Mouse (Mus musculus): ENCODE data around the gene E4f1. TPM values are rescaled to one million over a fixed set of nuclear protein-coding genes. Genes with fewer than 3 reads are reported as not detected.
A peak's percentile ranks its signal among the peaks of the same experiment; 100 is the strongest.
"Not testable (repeated sequence)": the region's sequence is repeated elsewhere in the genome, so short reads cannot be mapped to it uniquely, and the experiment has no call there.

Gene E4f1
- polyA plus RNA-seq, 1 experiment from 2014 or later = 46.4 TPM

GRCm38 (mm10) chr17:24429201-24429983 is 40.7 kb downstream of the E4f1 start:
- WGBS = 76% methylated on average over 14 of the region's 14 CpGs
- Histone ChIP-seq H3K9ac (ENCODE audit: low read depth, low read length) (no peak overlapping the region), H3K4me2 (ENCODE audit: low read length) (no peak overlapping the region), H3K9me3 (replicated peaks; ENCODE audit: control insufficient read depth, low read length, poor library complexity, severe bottlenecking) (no peaks in the 10 kb centered on the region), H3K27ac (ENCODE audit: low read length) (no peak overlapping the region), H3K36me3 (ENCODE audit: control insufficient read depth, insufficient read depth, low read length) (peaks cover 8% of the 10 kb centered on the region; the same call in 1 of the 2 replicates), H3K4me1 (ENCODE audit: control insufficient read depth, insufficient read depth, low read length) (peaks cover 11% of the 10 kb centered on the region; the same call in 1 of the 2 replicates), H3K4me3 (ENCODE audit: low read depth, low read length) (no peak overlapping the region), H3K27me3 (ENCODE audit: control insufficient read depth, insufficient read depth, low read depth, low read length) (no peaks in the 10 kb centered on the region)
- no peak for ATAC-seq

GRCm38 (mm10) chr17:24427170-24427557 is 42.9 kb downstream of the E4f1 start:
- peak overlapping the region; percentile 88; the same call in 1 of the 2 replicates for H3K9ac ChIP-seq (ENCODE audit: low read depth, low read length)
- 5% methylated on average over 8 of the region's 8 CpGs for WGBS
- peaks cover 20% of the 10 kb centered on the region for H3K36me3 ChIP-seq (ENCODE audit: control insufficient read depth, insufficient read depth, low read length)
- H3K4me2 ChIP-seq (ENCODE audit: low read length) = peak overlapping the region; percentile 68
- H3K27me3 ChIP-seq (ENCODE audit: control insufficient read depth, insufficient read depth, low read depth, low read length) = no peaks in the 10 kb centered on the region
- peaks cover 11% of the 10 kb centered on the region; the same call in 1 of the 2 replicates for H3K4me1 ChIP-seq (ENCODE audit: control insufficient read depth, insufficient read depth, low read length)
- H3K27ac ChIP-seq (ENCODE audit: low read length) = peak overlapping the region; percentile 92; the same call in 1 of the 2 replicates
- no peaks in the 10 kb centered on the region for H3K9me3 ChIP-seq (replicated peaks; ENCODE audit: control insufficient read depth, low read length, poor library complexity, severe bottlenecking)
- H3K4me3 ChIP-seq (ENCODE audit: low read depth, low read length) = peak overlapping the region; percentile 65
- no peak for ATAC-seq

DNA sequence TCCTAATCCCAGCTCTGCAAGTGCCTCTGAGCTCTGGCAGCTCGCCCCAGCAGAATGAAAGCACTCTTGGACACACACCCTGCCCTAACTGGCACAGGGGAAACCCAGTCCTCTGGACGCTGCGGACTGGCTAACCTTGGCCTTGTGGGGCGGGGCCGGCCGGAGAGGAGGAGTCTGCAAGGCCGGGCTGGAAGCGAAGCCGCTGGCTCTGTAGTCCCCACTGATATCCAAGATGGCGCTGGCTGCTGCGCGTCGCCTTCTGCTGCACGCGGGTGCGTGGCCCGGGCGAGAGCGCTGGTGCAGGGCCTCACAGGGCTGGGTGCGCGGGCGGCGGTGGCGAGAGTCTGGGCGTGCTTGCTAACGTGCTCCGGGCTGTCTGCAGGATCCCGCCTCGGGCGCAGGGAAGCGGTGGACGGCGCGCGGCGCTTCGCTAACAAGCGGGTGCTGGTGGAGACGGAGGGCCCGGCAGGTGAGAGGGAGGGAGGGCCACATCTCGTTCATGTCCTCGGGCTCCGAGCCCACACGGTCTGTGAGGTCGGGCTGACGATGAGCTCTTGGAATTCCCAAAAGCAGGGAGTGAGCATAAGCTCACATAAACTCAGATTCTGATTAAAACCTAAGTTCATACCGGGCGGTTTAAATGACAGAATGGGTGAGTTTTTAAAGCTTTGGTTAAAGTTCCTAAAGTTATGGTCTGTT is 43.5 kb downstream of the E4f1 start, which contains the start of gene Eci1:
TSS of gene Eci1 (plus strand) at position 171 of the 699 bp plus-strand sequence.
- peak within 1 kb of the TSS; percentile 88 for H3K9ac ChIP-seq (ENCODE audit: low read depth, low read length)
- peak within 1 kb of the TSS; percentile 65 for H3K4me3 ChIP-seq (ENCODE audit: low read depth, low read length)
- under 1% methylated on average over 45 of the region's 48 CpGs for WGBS
- H3K27ac ChIP-seq (ENCODE audit: low read length) = peak within 1 kb of the TSS; percentile 92
- peak within 1 kb of the TSS; percentile 68 for H3K4me2 ChIP-seq (ENCODE audit: low read length)
- H3K9me3 ChIP-seq (replicated peaks; ENCODE audit: control insufficient read depth, low read length, poor library complexity, severe bottlenecking) = no peaks in the 10 kb centered on the region
- H3K27me3 ChIP-seq (ENCODE audit: control insufficient read depth, insufficient read depth, low read depth, low read length) = no peaks in the 10 kb centered on the region
- H3K36me3 ChIP-seq (ENCODE audit: control insufficient read depth, insufficient read depth, low read length) = peaks cover 21% of the 10 kb centered on the region
- ATAC-seq = peak; percentile 95
- peaks cover 11% of the 10 kb centered on the region; the same call in 1 of the 2 replicates for H3K4me1 ChIP-seq (ENCODE audit: control insufficient read depth, insufficient read depth, low read length)

DNA sequence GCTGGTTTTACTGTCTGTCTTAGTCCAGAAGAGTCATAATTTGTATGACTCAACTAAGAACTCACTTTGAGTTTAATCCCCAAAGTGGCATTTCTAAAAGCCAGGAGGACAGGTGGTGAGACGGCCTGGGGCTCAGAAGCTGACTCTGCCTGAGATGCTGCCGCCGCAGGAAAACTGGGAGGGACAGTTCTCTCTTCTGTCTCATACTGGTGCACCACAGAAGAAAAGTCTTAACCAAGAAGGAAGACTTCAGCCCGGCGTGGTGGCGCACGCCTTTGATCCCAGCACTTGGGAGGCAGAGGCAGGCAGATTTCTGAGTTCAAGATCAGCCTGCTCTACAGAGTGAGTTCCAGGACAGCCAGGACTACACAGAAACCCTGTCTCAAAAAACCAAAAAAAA is 44.2 kb downstream of the E4f1 start:
- Histone ChIP-seq H3K4me3 (ENCODE audit: low read depth, low read length) (no peak overlapping the region), H3K36me3 (ENCODE audit: control insufficient read depth, insufficient read depth, low read length) (peaks cover 28% of the 10 kb centered on the region), H3K9me3 (replicated peaks; ENCODE audit: control insufficient read depth, low read length, poor library complexity, severe bottlenecking) (no peaks in the 10 kb centered on the region), H3K4me1 (ENCODE audit: control insufficient read depth, insufficient read depth, low read length) (peaks cover 11% of the 10 kb centered on the region; the same call in 1 of the 2 replicates), H3K27ac (ENCODE audit: low read length) (no peak overlapping the region), H3K27me3 (ENCODE audit: control insufficient read depth, insufficient read depth, low read depth, low read length) (no peaks in the 10 kb centered on the region), H3K4me2 (ENCODE audit: low read length) (no peak overlapping the region; the same call in 1 of the 2 replicates), H3K9ac (ENCODE audit: low read depth, low read length) (no peak overlapping the region)
- ATAC-seq = no peak
- 91% methylated on average over 7 of the region's 7 CpGs for WGBS

GRCm38 (mm10) chr17:24425326-24425725 is 44.8 kb downstream of the E4f1 start:
- H3K27ac ChIP-seq (ENCODE audit: low read length); H3K27me3 ChIP-seq (ENCODE audit: control insufficient read depth, insufficient read depth, low read depth, low read length); H3K9ac ChIP-seq (ENCODE audit: low read depth, low read length); H3K4me2 ChIP-seq (ENCODE audit: low read length); H3K9me3 ChIP-seq (replicated peaks; ENCODE audit: control insufficient read depth, low read length, poor library complexity, severe bottlenecking); H3K4me3 ChIP-seq (ENCODE audit: low read depth, low read length); ATAC-seq: not testable (repeated sequence)
- Histone ChIP-seq H3K36me3 (ENCODE audit: control insufficient read depth, insufficient read depth, low read length) (peaks cover 33% of the 10 kb centered on the region), H3K4me1 (ENCODE audit: control insufficient read depth, insufficient read depth, low read length) (peaks cover 11% of the 10 kb centered on the region; the same call in 1 of the 2 replicates)
- 93% methylated on average over 4 of the region's 8 CpGs for WGBS

DNA sequence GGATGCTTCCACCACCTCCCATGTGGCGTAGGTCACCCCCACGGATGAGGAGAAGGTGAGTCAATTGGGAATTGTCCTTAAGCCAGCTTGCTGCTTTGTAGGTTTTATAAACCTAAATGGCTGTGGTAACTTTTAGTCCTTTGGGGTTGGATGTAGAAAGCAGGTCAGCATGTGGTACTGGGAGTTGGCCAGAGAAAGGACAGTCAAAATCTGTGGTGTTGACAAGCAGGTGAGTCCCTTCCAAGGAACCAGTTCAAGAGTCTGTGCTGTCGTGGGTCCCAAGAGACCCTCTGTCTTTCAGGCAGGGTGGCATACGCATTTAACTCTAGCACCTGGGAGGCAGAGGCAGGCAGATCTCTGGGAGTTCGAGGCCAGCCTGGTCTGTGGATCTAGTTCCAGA is 45.6 kb downstream of the E4f1 start:
- Histone ChIP-seq H3K9ac (ENCODE audit: low read depth, low read length) (no peak overlapping the region), H3K4me2 (ENCODE audit: low read length) (no peak overlapping the region), H3K27me3 (ENCODE audit: control insufficient read depth, insufficient read depth, low read depth, low read length) (no peaks in the 10 kb centered on the region), H3K9me3 (replicated peaks; ENCODE audit: control insufficient read depth, low read length, poor library complexity, severe bottlenecking) (no peaks in the 10 kb centered on the region), H3K36me3 (ENCODE audit: control insufficient read depth, insufficient read depth, low read length) (peaks cover 37% of the 10 kb centered on the region), H3K4me1 (ENCODE audit: control insufficient read depth, insufficient read depth, low read length) (peaks cover 11% of the 10 kb centered on the region; the same call in 1 of the 2 replicates), H3K27ac (ENCODE audit: low read length) (no peak overlapping the region), H3K4me3 (ENCODE audit: low read depth, low read length) (no peak overlapping the region)
- 93% methylated on average over 5 of the region's 5 CpGs for WGBS
- ATAC-seq = no peak

- peaks cover 11% of the 10 kb centered on the region; the same call in 1 of the 2 replicates for H3K4me1 ChIP-seq (ENCODE audit: control insufficient read depth, insufficient read depth, low read length)
- peaks cover 37% of the 10 kb centered on the region for H3K36me3 ChIP-seq (ENCODE audit: control insufficient read depth, insufficient read depth, low read length)
- H3K27me3 ChIP-seq (ENCODE audit: control insufficient read depth, insufficient read depth, low read depth, low read length) = no peaks in the 10 kb centered on the region
- H3K9me3 ChIP-seq (replicated peaks; ENCODE audit: control insufficient read depth, low read length, poor library complexity, severe bottlenecking) = no peaks in the 10 kb centered on the region
- ATAC-seq = no peak
- no peak overlapping the region for H3K27ac ChIP-seq (ENCODE audit: low read length)
- no peak overlapping the region for H3K4me3 ChIP-seq (ENCODE audit: low read depth, low read length)
- WGBS = 92% methylated on average over 4 of the region's 4 CpGs
- no peak overlapping the region for H3K4me2 ChIP-seq (ENCODE audit: low read length)
- no peak overlapping the region for H3K9ac ChIP-seq (ENCODE audit: low read depth, low read length)
These were observed 47.0 kb downstream of the E4f1 start for GRCm38 (mm10) chr17:24423114-24423513.

GRCm38 (mm10) chr17:24416051-24416652 is 54.0 kb downstream of the E4f1 start:
- no peaks in the 10 kb centered on the region for H3K27me3 ChIP-seq (ENCODE audit: control insufficient read depth, insufficient read depth, low read depth, low read length)
- WGBS = 93% methylated on average over 3 of the region's 3 CpGs
- ATAC-seq = no peak
- peaks cover 19% of the 10 kb centered on the region for H3K4me1 ChIP-seq (ENCODE audit: control insufficient read depth, insufficient read depth, low read length)
- H3K4me2 ChIP-seq (ENCODE audit: low read length) = peak overlapping the region; percentile 81
- H3K4me3 ChIP-seq (ENCODE audit: low read depth, low read length) = peak overlapping the region; percentile 80; the same call in 1 of the 2 replicates
- peaks cover 12% of the 10 kb centered on the region for H3K36me3 ChIP-seq (ENCODE audit: control insufficient read depth, insufficient read depth, low read length)
- H3K9ac ChIP-seq (ENCODE audit: low read depth, low read length) = no peak overlapping the region; the same call in 1 of the 2 replicates
- H3K27ac ChIP-seq (ENCODE audit: low read length) = no peak overlapping the region
- no peaks in the 10 kb centered on the region for H3K9me3 ChIP-seq (replicated peaks; ENCODE audit: control insufficient read depth, low read length, poor library complexity, severe bottlenecking)

Measured in midbrain, embryonic 16.5 days (tissue).